Mouse (Mus musculus) G1E (cell line): ENCODE measurements around the gene Syngr4.
"Not testable (repeated sequence)": the region's sequence is repeated elsewhere in the genome, so short reads cannot be mapped to it uniquely, and the experiment has no call there.

ENCODE experiments used
- CTCF ChIP-seq: IDR thresholded peaks from 2 replicates; pipeline ENCODE4 v1.5.1; 2012; ENCODE audit warnings: low read depth, low read length, inconsistent platforms, mixed read lengths
- GATA1 ChIP-seq: IDR thresholded peaks from 2 replicates; pipeline ENCODE4 v1.6.1; 2012; ENCODE audit warnings: borderline replicate concordance, low read length, inconsistent platforms, mixed read lengths
- POLR2AphosphoS5 ChIP-seq: IDR thresholded peaks from 2 replicates; pipeline ENCODE4 v1.6.1; 2012; ENCODE audit warnings: low read depth, low read length, inconsistent platforms; ENCODE audit not compliant: insufficient replicate concordance

GRCm38 (mm10) chr7:45943280-45943679 lies 46.8 kb upstream of the Syngr4 start:
- TF ChIP-seq CTCF, POLR2AphosphoS5, GATA1: not testable (repeated sequence)
